Mouse (Mus musculus) urinary bladder, postnatal 10 days (tissue): Measurements from ENCODE around the gene Tysnd1.

ENCODE experiments used
- DNase-seq: peaks from one replicate; pipeline ENCODE4 v3.0.0; 2022; ENCODE audit warnings: low spot score

Gene Tysnd1

DNA sequence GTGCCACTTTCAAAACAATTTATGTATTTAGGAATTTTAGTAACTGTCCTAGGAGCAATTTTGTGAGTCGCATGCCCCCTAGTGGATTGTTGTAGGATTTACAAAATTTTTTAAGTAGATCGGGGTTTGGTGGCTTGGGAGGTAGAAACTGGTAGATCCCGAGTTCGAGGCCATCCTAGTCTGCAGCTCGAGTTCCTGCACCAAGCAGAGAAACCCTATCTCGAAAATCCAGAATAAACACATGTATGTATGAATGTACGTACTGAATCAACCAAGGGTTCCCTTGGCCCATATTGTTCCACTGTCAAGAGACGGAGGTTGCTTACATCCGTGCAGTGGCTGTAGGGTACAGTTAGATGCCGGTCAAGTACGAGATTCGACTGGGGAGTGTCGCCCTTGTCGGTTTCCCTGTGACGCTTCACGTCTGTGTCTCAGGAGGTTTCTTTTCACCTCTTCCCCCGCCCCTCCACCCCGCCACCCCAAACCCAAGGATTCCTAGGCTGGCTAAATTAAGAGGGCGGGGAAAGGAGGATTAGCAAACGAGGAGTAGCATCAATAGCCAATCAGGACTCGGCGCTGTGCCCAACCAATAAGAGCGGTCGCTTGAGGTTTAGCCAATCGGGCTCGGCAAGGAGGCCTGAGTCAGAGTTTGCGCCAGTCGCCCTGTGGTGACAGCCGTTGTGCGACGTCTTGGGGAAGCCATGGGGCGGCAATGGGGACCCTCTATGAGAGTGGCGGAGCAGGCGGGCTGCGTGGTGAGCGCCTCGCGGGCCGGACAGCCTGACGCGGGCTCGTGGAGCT, at the start of gene Tysnd1:
TSS of gene Tysnd1 (plus strand) at position 645 of the 801 bp plus-strand sequence.
- peak; percentile 90 for DNase-seq

DNA sequence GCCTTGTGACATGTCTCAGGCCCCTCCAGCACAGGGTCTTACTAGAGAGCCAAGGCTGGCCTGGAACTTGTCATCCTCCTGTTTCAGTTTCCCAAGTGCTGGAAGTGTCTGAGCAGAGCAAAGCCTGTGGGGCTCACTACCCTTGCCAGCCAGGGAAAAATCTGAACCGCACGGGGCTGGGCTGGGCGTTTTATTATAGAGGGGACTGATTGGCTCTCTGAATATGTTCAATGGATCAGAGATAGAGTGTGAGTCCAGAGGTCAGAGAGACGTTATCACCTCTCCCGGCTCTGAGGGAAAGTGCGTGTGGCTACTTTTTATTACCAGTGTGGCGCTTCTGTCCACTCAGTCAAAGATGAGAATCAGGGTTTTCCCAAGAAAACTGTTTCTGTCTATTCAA, 48.8 kb upstream of the Tysnd1 start:
- DNase-seq: no peak

DNA sequence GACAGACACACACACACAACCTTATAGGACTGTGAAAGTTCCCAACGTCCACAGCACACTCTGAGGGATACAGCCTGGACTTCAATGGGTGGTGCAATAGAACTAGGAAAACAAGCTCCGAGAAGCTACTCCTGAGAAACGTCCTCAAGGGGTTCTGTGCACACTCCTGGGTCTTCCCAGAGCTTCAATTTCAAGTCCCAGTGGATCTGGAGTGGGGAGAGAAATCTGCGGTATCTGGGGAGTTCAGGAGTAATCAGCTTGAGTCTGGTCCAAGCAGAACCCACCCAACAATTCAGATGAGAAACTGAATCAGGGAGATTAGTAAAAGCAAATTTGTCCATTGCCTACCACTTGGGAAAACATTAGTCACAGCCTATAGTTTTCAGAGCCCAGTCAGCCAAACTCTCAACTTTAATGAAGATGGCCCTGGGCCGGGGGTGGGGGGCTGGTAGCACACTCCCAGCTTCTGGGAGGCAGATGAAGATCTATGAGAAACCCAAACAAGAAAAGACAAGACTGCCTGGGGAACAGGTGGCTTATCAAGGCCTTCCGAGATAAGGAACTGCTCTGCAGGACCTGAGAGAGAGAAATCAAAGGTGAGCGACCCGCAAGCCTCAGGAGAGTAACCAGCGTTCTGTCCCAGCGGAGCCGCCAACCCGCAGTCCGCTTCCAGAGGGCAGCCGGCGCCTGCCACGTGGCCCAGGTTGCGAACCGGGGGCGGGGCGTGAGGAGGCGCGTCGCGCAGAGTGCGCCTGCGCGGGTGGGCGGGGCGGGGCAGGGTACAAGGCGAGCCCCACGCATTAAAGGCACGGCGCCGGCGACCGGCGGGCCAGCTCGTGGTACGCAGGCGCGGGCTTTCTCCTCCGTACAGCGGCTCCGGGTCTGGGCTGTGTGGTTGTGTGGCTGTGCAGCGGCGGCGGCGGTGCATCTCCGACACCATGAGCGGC, 47.3 kb upstream of the Tysnd1 start, which contains the start of gene Ppa1:
TSS of gene Ppa1 (plus strand) at position 763 of the 947 bp plus-strand sequence.
- peak; percentile 48 for DNase-seq

DNA sequence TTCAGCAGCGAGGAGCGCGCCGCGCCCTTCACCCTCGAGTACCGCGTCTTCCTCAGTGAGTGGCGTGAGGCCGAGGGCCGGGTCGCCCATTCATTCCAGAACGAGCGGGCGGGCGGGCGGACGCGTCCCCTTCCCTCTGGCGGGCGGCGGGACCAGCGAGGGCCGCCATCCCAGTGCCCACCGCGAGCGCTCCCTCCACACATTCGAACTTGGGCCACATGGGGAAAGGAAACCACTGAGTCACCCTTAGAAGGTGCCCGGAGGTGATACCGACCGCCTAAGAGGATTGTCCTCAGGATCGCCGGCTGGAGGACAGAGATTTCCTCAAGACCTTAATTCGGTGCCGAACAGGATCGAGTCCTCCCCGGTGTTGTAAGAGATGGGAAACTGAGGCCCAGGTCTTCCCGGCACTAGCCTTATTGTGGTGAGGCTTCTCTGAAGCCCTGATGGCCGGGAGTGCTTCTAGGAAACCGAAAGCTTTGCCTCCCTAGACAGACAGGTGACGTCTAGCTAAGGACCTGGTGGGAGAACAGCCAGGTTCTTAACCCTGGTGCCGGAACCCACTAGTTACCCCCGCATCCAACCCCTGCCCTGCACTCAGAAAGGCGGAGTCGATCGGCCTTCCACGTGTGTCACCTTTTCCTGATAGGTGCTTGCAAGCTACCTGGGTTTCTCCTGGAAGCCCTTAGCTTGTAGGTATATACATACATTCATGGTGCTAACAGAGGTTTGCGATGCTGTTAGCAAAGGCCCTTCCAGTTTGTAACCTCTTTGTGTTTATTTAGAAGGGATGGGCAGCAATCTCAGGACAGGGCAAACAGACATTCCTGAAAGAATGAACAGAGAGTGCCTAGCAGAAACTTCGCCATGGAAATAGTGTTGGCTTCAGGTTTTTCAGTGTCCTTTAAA, 46.3 kb upstream of the Tysnd1 start:
- DNase-seq: no peak

DNA sequence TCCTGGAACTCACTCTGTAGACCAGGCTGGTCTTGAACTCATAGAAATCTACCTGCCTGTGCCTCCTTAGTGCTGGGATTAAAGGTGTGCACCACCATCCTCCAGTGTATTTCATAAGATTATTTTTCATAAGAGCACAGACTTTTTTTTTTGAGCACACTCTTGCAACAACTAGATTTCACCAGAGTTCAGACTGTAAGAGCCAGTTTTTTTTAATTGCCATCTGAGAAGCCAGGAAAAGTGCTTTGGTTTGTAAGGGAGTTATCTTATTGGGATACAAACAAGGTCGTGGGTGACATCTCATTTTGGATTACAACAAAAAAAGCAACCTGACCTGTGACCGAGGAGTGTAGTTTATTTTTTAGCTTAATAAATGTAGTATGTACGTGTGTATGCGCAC, 41.2 kb upstream of the Tysnd1 start:
- DNase-seq: no peak

DNA sequence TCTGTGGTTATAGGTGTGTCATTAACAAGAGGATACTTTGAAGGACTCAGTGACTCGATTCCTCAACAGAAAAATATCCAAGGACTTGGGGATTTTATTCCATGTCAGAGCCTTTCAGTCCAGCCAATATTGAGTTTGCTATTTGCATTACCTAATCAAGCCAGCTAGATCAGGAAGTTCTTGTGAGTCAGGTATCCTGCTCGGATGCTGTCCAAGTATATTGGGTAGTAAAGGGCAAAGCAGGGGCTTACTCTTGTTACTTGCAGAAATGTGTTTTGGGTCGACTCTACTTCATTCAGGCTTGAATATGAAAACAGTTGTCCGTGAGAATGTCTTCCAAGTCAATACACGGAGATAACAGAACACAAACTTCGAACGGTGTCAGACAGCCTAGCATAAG, 40.6 kb upstream of the Tysnd1 start:
- no peak for DNase-seq

DNA sequence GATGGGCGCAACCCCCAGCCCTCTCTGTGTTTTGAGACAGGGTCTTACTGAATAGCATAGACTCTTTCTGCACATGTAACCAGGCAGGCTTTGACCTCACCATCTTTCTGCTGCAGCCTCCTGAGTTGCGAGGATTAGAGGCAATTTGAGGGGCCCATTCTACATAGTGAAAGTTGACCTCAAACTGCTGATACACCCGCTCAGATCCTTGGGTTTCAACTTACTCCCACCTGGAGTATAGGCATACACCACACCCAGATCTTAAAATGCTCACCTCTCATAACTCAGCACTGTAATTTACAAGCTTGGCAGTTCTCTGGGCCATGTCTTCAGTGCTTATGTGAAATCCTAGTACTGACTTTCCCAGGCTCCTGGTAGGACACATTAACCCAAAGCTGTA, 40.1 kb upstream of the Tysnd1 start:
- no peak for DNase-seq

DNA sequence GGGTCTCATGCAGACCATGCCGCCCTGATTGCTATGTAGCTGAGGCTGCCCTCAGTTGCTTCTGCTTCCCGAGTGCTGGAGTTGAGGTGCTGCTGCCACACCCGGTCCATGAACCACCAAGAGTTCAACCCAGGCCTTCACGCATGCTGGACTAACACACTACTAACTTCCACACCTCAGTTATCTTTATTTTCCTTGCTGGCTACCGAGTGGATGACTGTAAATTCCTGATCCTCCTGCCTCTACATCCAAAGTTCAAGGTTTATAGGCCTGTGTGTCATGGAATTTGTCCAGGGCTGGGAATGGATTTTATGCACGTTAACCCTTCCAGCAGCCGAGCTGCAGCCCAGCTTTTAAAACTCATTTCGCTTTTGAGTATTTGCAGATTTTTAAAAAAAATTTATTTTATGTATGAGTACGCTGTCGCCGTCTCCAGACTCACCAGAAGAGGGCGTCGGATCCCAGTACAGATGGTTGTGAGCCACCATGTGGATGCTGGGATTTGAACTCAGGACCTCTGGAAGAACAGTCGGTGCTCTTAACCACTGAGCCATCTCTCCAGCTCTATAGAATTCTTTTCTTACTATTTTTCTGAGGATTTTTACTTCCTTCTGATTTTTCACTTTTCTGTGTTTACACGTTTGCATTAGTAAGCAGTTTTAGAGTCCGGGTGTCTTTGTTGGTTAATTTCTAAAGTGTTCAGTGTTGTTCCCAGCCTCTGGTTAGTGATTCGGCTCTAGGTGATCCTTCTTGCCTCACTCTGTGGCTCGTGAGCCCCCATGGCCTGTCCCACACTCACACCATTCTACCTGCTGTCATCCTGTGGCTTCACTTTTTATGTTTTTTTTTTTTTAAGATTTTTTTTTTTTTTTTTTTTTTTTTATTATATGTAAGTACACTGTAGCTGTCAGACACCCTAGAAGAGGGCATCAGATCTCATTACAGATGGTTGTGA, 38.1 kb upstream of the Tysnd1 start:
- no peak for DNase-seq

DNA sequence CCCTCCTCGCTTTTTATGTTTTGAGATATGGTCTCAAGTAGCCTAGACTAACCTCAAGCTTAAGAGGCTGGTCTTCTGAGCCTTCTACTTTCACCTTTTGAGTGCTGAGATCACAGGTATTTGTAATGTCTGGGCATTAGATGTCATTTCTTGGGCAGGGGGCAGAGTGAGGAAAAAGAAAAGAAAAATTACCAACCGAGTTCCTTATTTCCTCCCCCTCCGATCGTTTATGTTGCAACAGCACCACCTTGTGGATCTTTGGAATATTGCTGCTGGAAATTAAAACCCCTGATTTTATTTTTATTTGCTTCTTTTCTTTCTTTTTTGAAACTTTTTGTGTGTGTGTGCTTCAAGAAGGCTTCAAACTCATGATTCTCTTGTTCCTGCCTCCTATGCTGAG, 37.3 kb upstream of the Tysnd1 start:
- no peak for DNase-seq

DNA sequence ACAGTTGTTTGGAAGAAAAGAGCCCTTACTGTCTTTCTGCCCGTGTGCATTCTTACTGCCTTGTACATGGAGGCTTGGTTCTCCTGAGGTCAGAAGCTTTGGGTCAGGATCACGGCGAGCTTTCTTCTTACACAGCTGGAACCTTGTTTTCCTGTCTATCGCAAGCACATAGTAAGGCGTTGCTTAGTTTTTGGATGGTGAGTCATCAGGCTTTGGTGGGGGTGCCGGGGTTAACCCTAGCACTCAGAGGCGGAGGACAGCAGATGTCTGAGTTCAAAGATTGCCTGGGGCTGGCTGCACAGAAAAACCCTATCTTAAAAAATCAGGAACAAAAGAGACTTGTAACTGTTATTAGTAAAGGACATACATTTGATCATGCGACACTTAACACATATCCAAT, 33.4 kb upstream of the Tysnd1 start:
- no peak for DNase-seq

DNA sequence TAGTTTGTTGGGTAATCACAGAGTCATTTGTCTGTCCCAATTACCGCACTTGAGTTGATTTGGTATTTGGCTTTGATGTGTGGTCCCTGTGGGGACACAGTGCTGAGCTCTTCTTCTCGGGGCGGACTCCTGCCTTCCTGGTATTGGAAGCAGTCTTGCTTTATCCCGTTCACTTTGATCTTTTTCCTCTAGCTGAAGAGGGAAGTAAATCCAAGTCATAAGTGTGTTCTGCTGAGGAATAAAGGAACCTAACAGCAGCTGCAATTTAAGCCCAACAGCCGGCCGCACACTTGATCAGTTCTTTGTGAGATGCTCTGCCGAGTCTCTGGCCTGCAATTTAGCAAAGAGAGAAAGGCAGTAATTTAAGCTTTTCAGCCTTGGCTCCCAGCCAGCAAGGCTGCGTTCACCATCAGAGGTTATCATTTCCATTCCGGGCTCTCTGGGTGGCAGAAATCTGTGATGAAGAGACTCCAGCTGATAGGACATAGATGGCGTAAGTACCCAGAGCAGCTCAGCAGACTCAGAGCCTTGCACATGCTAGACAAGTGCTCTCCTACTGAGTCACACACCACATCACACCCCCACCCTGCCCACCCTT, 32.8 kb upstream of the Tysnd1 start:
- no peak for DNase-seq

DNA sequence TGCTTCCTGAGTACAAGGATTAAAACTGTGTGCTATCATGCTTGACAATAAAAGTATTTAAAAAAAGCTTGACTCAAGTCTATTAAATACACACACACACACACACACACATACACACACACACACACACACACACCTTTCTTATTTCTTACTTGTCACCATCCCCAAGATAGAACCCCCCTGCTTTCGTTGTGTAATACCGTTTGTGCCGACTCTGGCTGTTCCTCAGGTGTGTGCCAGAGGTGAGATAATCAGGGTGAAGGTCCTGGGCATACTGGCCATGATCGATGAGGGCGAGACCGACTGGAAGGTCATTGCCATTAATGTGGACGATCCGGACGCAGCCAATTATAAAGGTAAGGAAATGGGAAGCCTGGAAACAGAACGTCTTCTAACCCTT, 30.2 kb upstream of the Tysnd1 start:
- DNase-seq: no peak

DNA sequence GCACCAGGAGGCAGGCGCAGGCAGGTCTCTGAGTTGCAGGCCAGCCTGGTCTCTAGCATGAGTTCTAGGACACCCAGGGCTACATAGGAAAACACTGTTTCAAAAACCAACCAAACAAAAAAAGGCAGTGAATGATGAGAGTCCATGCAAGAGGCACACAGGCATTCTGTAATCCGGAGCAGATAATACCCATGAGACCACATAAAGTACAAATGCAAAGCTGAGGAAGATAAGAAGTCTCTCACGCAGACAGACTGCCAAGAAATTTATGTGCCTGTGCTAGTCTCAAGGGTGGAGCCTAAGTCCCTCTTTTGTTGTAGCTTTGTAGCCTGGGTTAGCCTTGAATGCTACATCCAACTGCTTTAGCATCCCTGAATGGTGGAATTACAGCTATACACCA, 29.7 kb upstream of the Tysnd1 start:
- no peak for DNase-seq

DNA sequence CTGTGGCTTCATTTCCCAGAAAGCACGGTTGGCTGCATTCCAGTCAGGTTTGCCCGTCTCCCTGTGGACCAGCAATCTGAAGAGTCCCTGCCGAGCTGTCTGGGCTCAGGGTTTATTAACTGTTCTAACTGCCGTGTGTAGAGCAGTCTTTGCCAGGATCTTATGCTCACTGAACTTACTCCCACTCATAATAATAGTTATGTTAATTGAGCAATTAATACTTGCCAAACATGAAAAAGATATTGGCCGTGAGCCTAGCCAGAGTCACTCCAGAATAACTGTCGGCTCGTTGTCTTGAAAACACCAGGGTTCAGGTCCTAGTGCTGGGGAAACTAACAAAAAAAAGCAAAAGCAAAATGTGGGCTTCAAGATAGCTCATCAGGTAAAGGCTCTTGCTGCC, 26.0 kb upstream of the Tysnd1 start:
- no peak for DNase-seq

DNA sequence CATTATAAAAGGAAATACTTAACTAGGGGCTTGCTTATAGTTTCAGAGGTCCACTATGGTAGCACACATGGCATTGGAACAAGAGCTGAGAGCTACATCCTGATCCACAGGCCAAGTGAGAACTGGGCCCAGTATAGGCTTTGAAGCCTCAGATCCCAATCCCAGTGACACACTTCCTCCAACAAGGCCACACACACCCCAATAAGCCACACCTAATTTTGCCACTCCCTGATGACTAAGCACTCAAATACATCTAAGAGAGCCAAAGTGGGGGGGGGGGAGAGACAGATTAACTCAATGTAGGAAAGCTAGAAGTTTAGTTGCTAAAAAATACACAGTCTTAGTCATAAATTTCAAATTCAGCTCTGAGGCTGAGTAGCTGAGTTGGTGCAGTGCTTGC, 25.4 kb upstream of the Tysnd1 start:
- DNase-seq: no peak

DNA sequence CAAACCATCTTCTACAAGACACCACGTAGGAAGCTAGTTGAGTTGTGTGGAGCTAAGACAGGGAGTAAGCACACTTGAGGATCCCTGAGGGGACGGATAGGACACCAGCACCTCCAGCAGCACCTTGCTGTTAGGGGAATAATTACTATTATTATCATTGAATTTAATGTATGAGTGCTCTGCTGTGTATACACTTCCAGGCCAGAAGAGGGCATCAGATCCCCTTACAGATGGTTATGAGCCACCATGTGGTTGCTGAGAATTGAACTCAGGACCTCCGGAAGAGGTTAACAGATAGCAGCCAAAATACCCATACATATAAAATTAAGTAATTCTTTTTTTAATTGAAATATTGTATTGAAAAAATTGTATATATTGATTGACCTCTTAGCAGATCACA, 24.6 kb upstream of the Tysnd1 start:
- no peak for DNase-seq

DNA sequence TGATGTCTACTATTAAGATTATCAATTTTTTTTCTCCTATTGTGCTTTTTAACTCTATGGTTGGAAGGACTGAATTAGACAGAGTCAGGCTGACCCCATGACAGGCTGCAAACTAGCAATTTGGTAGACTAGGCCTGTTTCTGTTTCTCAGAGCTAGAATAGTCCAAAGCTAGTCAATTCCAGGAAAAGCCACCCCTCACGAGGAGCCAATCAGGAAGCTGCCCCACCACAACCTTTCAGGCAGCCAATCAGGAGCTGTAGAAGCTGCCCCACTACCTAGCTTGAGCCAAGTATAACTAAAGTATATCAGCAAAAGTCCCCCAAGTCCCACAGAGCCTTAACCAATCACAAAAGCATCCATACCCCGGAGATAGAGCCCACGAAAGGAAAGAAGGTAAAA, 19.4 kb upstream of the Tysnd1 start:
- no peak for DNase-seq

DNA sequence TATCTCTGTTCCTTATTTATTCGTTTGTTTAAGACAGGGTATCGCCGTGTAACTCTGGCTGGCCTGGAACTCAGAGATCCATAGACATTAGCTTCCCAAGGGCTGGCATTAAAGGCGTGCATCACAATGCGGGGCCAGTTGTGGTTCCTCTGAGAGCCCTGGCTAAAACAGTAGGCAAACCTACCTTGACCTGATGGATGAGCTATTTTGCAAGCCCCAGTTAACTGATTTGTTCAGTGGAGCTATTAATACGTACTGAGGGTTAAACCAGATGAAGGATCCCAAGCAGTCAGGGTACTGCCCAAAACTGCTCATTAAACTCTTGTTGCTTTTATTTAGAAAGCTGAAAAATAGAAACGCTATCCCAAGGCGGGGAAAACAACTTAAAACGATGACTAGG, 15.8 kb upstream of the Tysnd1 start:
- no peak for DNase-seq

DNA sequence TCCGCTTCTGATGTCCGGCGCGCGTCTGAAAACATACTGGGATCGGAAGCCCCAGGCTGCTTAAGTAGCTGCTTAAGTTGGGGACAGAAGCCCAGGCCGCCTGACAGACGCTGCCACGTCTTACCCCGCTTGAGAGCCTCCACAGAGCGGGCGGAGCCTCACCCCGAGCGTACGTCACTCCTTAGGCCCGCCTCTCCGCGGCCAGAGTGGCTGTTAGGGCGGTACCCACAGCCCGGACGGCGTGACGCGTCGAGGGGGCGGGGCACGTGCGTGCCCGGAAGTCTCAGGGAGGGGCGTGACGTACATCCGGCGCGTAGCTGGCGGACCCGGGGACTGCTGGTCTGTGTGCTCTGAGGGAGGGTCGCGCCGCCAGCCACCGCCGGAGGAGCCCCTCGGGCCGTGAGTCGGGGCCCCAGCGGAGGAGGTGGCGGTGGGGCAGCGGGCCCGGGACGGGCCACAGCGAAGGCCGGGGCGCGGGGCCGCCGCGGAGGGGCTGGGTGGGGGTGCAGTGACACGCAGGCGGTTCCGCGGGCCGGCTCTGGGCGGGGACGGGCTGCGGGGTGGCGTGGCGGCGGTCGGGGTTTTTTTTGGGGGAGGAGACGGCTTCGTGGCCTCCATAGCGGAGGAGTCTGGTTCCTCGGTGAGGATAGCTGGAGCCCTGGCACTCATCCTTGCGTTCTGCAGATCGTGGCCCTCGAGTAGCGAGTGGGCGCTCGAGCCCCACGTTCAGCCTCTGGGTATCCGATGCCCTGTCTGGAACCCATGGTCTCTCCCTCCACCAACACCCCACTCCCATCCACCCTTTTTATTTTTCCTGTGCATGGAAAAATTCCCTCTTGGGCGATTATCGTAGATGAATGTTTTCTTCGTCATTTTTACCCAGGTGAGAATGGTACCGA, 15.1 kb upstream of the Tysnd1 start, which contains the start of gene Sar1a:
TSS of gene Sar1a (plus strand) at position 285 of the 899 bp plus-strand sequence.
- peak; percentile 96 for DNase-seq
